Mouse (Mus musculus): ENCODE measurements around the gene Dock9.

DNA sequence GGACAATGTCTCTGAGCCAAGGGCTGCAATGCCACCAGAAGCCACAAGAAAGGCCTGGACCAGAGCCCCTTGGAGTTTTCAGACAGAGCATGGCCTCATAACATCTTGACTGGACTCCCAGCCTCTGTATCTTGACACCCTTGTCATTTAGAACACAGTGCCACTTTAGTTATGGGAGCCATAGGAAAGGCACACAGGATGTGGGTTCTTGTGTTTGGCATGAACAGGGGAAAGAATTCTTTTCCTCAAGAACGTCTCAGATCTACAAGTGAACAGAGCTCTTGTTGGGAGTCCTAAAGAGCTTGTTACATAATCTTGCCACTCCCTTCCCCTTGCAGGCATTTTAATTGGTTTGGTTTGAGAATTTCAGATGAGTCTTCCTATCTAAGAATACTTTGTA lies 297.9 kb downstream of the Dock9 start:
- TF ChIP-seq TAL1 (conservative IDR thresholded peaks at IDR 0.05; ENCODE audit: low read depth, low read length) (no peak), CTCF (IDR thresholded peaks at IDR 0.05; ENCODE audit: low read depth, low read length) (no peak), GATA2 (IDR thresholded peaks at IDR 0.05; ENCODE audit: borderline replicate concordance, low read depth, low read length) (no peak)

Measured in G1E (cell line).